Mouse (Mus musculus) heart, embryonic 14.5 days (tissue): ENCODE results near the gene Pcsk5. TPM values are rescaled to one million over a fixed set of nuclear protein-coding genes. Genes with fewer than 3 reads are reported as not detected.
A peak's percentile ranks its signal among the peaks of the same experiment; 100 is the strongest.

Experiments used
- ATAC-seq: fragments of 200-750 bp; cut with Nextera tagmentation; 2 replicates; pipeline ENCODE4 v1.8.0; 2017; ENCODE audit warnings: low read depth, moderate TSS enrichment; ENCODE audit not compliant: insufficient number of reproducible peaks, insufficient read depth, low FRiP score
- H3K27ac ChIP-seq, 2 experiments: fragments of 200-500 bp in 1 of 2; fragments of 300-500 bp in 1 of 2; sonication (generic) in 1 of 2; replicated peaks in 1 of 2; 2 replicates each; pipeline ENCODE4 v1.5.1; 2012 to 2014; ENCODE audit warnings: low read depth in 2 of 2, low read length in 2 of 2, control low read depth in 1 of 2, mild to moderate bottlenecking in 1 of 2, mixed read lengths in 1 of 2; ENCODE audit not compliant: control insufficient read depth in 1 of 2, insufficient read depth in 1 of 2
- H3K27me3 ChIP-seq: fragments of 300-500 bp; sonication (generic); 2 replicates; pipeline ENCODE4 v1.6.1; 2014; ENCODE audit warnings: mild to moderate bottlenecking, low read length, control low read depth; ENCODE audit not compliant: control insufficient read depth, insufficient read depth
- H3K36me3 ChIP-seq: fragments of 300-500 bp; sonication (generic); 2 replicates; pipeline ENCODE4 v1.6.1; 2014; ENCODE audit warnings: mild to moderate bottlenecking, control low read depth, low read length, mixed read lengths; ENCODE audit not compliant: control insufficient read depth, insufficient read depth
- H3K4me1 ChIP-seq, 2 experiments: fragments of 200-500 bp in 1 of 2; fragments of 300-500 bp in 1 of 2; sonication (generic) in 1 of 2; 2 replicates each; pipeline ENCODE4 v1.6.1; 2012 to 2014; ENCODE audit warnings: low read length in 2 of 2, control low read depth in 1 of 2, mixed read lengths in 1 of 2; ENCODE audit not compliant: control insufficient read depth in 2 of 2, insufficient read depth in 2 of 2
- H3K4me2 ChIP-seq: fragments of 300-500 bp; sonication (generic); 2 replicates; pipeline ENCODE4 v1.6.1; 2014; ENCODE audit warnings: mild to moderate bottlenecking, low read length
- H3K4me3 ChIP-seq, 2 experiments: fragments of 200-500 bp in 1 of 2; fragments of 300-500 bp in 1 of 2; sonication (generic) in 1 of 2; 2 replicates each; pipeline ENCODE4 v1.5.1; 2012 to 2014; ENCODE audit warnings: low read length in 2 of 2, mild to moderate bottlenecking in 2 of 2, control low read depth in 1 of 2, low read depth in 1 of 2, moderate library complexity in 1 of 2; ENCODE audit not compliant: control insufficient read depth in 1 of 2, insufficient read depth in 1 of 2
- H3K9ac ChIP-seq: fragments of 300-500 bp; sonication (generic); 2 replicates; pipeline ENCODE4 v1.6.1; 2014; ENCODE audit warnings: mild to moderate bottlenecking, low read length
- H3K9me3 ChIP-seq: fragments of 300-500 bp; sonication (generic); 2 replicates; pipeline ENCODE4 v1.6.1; 2016; ENCODE audit warnings: low read length, control low read depth; ENCODE audit not compliant: control insufficient read depth
- WGBS: fragments of 180-500 bp; shearing (Covaris S2); extraction: QIAGEN DNeasy Blood & Tissue Kit; methylation state at CpG from one replicate; pipeline ENCODE4 v1.1.7; 2014; 5-methylcytosine and 5-hydroxymethylcytosine counted together
- polyA plus RNA-seq: library from polyadenylated mRNA; unstranded; fragments of >200 nt; fragmentation: Nextera tagmentation; extraction: Ambion mirVana; gene quantifications from 2 replicates; pipeline ENCODE4 v1.2.1, GENCODE M21; 2014

Pcsk5 gene
- polyA plus RNA-seq, 1 experiment from 2014 or later: 14.7 TPM

- Histone ChIP-seq H3K27me3 (no peaks in the 10 kb centered on the region), H3K4me1 (peaks cover 8 to 26% of the 10 kb centered on the region in 2 experiments), H3K36me3 (peaks cover 12% of the 10 kb centered on the region), H3K4me3 (no peak overlapping the region), H3K27ac (peak overlapping the region; percentile 77 to 79), H3K9ac (peak overlapping the region; percentile 0; the same call in 1 of the 2 replicates), H3K9me3 (no peaks in the 10 kb centered on the region), H3K4me2 (peak overlapping the region; percentile 45)
- WGBS: 15% methylated on average over 9 of the region's 9 CpGs
- ATAC-seq: peak; percentile 81
These were observed 122.0 kb downstream of the Pcsk5 start for GRCm38 (mm10) chr19:17715281-17715955.

GRCm38 (mm10) chr19:17691626-17692025, 145.8 kb downstream of the Pcsk5 start:
- H3K9ac ChIP-seq: no peak overlapping the region

DNA sequence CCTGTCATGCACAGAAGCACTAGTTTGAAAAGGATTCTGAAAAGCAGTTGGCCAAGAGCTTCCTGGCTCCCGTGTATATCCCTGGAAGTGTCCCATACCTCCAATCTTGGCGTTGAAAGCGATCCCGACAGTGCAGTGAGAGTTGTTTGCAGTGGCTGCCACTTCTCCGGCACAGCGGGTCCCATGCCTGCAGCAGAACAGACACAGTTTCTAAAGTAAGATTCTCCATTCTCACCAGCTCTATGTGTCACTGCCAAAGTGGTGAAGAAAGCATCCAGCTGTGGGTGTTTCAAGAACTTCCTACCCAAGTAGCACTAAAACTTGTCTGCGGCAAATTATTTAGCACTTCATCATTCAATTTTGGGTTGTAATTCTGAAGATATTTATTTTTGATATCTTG, 159.1 kb downstream of the Pcsk5 start:
- no peak for ATAC-seq

More at GRCm38 (mm10) chr19:17691626-17692025, 145.8 kb downstream of the Pcsk5 start:
- Histone ChIP-seq H3K4me1 (no peaks in the 10 kb centered on the region), H3K9me3 (no peaks in the 10 kb centered on the region), H3K4me2 (no peak overlapping the region), H3K36me3 (no peaks in the 10 kb centered on the region), H3K27me3 (no peaks in the 10 kb centered on the region), H3K27ac (no peak overlapping the region), H3K4me3 (no peak overlapping the region)
- 92% methylated on average over 6 of the region's 6 CpGs for WGBS
- ATAC-seq: no peak

GRCm38 (mm10) chr19:17662676-17663075, 174.8 kb downstream of the Pcsk5 start:
- 92% methylated on average over 3 of the region's 3 CpGs for WGBS
- H3K4me2 ChIP-seq: no peak overlapping the region
- H3K36me3 ChIP-seq: no peaks in the 10 kb centered on the region
- H3K27ac ChIP-seq: no peak overlapping the region
- H3K9ac ChIP-seq: no peak overlapping the region
- no peak for ATAC-seq
- no peak overlapping the region for H3K4me3 ChIP-seq
- no peaks in the 10 kb centered on the region for H3K9me3 ChIP-seq
- H3K4me1 ChIP-seq: no peaks in the 10 kb centered on the region
- no peaks in the 10 kb centered on the region for H3K27me3 ChIP-seq

More for the DNA sequence above, 159.1 kb downstream of the Pcsk5 start:
- H3K27me3 ChIP-seq: no peaks in the 10 kb centered on the region
- H3K36me3 ChIP-seq: 0 out of 2 replicates have a peak, but pooled peaks cover 5% of the 10 kb centered on the region
- H3K27ac ChIP-seq: no peak overlapping the region
- no peaks in the 10 kb centered on the region for H3K9me3 ChIP-seq
- WGBS: 71% methylated on average over 7 of the region's 7 CpGs
- no peak overlapping the region for H3K4me2 ChIP-seq
- no peak overlapping the region for H3K9ac ChIP-seq
- H3K4me3 ChIP-seq: no peak overlapping the region
- no peaks in the 10 kb centered on the region for H3K4me1 ChIP-seq

DNA sequence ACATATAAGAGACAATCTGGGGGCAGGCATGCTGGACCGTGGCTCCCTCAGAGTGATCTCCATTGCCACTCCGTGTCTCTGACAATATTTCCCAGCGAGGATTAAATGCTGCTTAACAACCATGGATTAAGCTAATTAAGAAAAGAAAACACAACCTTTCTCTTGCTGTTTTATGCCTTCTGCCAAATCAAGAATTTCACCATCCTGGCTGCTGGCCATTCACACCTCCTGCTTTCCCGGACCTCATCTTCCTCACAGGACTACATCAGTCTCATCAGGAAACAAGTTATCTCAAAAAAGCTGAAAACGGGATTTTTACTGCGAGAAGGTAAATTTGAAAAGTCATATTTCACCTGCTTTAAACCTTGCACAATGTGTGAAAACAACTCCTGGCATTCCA, 175.2 kb downstream of the Pcsk5 start:
- H3K9me3 ChIP-seq: no peaks in the 10 kb centered on the region
- H3K9ac ChIP-seq: no peak overlapping the region
- no peaks in the 10 kb centered on the region for H3K4me1 ChIP-seq
- WGBS: 84% methylated on average over 6 of the region's 6 CpGs
- H3K27ac ChIP-seq: no peak overlapping the region
- no peak for ATAC-seq
- no peak overlapping the region for H3K4me3 ChIP-seq
- no peaks in the 10 kb centered on the region for H3K27me3 ChIP-seq
- H3K36me3 ChIP-seq: no peaks in the 10 kb centered on the region
- no peak overlapping the region for H3K4me2 ChIP-seq

DNA sequence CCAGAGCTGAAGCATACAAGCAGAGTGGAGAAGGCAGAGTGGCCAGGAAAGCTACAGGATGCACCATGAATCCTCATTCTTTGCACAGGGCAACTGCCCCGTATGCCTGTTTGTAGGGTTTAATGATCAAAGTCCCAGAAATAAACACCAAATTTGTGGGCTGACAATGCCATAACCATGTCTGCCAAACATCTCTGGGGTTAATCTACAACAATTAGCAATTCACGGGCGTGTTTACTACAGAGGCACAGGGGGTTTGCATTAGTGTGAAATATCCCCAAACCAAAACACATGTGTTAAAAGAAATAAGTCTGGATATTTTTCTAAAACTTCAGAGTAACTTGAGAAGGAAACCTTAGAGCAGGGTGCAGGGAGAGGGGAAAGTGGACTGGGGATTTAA, 178.1 kb downstream of the Pcsk5 start:
- 84% methylated on average over 3 of the region's 3 CpGs for WGBS
- no peak for ATAC-seq
- no peaks in the 10 kb centered on the region for H3K9me3 ChIP-seq
- no peak overlapping the region for H3K4me3 ChIP-seq
- H3K27ac ChIP-seq: no peak overlapping the region
- H3K36me3 ChIP-seq: no peaks in the 10 kb centered on the region
- H3K4me1 ChIP-seq: no peaks in the 10 kb centered on the region
- no peak overlapping the region for H3K4me2 ChIP-seq
- no peaks in the 10 kb centered on the region for H3K27me3 ChIP-seq
- H3K9ac ChIP-seq: no peak overlapping the region

DNA sequence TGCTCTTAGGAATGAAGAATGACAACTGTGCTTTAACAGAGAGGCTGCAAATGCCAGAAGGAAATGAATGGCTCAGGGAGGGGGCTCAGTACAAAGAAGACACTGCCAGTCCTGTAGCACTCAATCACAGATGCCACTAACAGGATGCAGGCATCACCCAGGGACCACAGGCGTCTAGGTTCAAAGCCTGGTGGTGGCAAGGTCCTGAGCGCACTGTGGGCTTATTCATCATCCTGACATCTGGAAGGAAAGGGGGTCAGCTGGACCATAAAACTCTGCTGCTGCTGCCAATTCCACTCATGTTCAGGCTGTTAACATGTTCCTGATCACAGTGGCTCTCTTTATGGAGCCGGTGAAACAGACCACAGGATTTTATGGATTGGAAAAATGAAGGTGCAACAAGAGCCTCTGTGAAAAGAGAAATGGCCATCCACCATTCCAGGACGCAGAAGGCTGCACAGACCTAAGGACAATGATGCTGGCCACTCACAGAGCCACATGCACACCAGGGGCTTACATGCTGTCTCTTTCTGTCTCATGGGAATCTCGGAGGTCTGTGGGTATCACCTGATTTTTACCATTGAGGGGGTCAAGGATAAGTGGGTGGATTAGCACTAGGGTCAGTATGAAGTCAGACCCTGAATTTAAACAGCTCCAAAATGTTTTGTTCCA, 186.5 kb downstream of the Pcsk5 start:
- no peak for ATAC-seq
- no peak overlapping the region for H3K4me3 ChIP-seq
- H3K36me3 ChIP-seq: 0 out of 2 replicates have a peak, but pooled peaks cover 6% of the 10 kb centered on the region
- no peaks in the 10 kb centered on the region for H3K4me1 ChIP-seq
- no peak overlapping the region for H3K4me2 ChIP-seq
- no peaks in the 10 kb centered on the region for H3K9me3 ChIP-seq
- H3K9ac ChIP-seq: no peak overlapping the region
- 72% methylated on average over 5 of the region's 5 CpGs for WGBS
- H3K27ac ChIP-seq: no peak overlapping the region
- H3K27me3 ChIP-seq: no peaks in the 10 kb centered on the region
